Mouse (Mus musculus) naive thymus-derived CD4-positive, alpha-beta T cell, adult 5 months (primary cell): ENCODE data around the gene Tpm4. TPM values are rescaled to one million over a fixed set of nuclear protein-coding genes. Genes with fewer than 3 reads are reported as not detected.

Experiments used
- polyA plus RNA-seq: library from polyadenylated mRNA; unstranded; fragments of 100-300 nt; shearing (Covaris generic); gene quantifications from one replicate; pipeline ENCODE4 v1.2.1, GENCODE M21; 2017

Tpm4 gene
- 501 TPM for polyA plus RNA-seq

GRCm38 (mm10) chr8:72134756-72135445, at the start of gene Tpm4:
Gene Tpm4 (plus strand): TSS chr8:72134975.

GRCm38 (mm10) chr8:72106740-72107139, 28.0 kb upstream of the Tpm4 start, which contains the start of gene Olfr374:
Gene Olfr374 (plus strand): TSS chr8:72107040.

GRCm38 (mm10) chr8:72160707-72161697, 26.2 kb downstream of the Tpm4 start, which contains the start of gene Rab8a:
Gene Rab8a (plus strand): TSS chr8:72161200.

GRCm38 (mm10) chr8:72189417-72190214, 54.8 kb downstream of the Tpm4 start, which contains the start of gene Hsh2d:
Gene Hsh2d (plus strand): TSS chr8:72189638.

Other genes starting within 250 kb of the Tpm4 start
- 3.2 TPM for gene Zfp882, start 226.4 kb upstream of the Tpm4 start, polyA plus RNA-seq
- gene Zfp617, start 226.3 kb upstream of the Tpm4 start, polyA plus RNA-seq, result 6.8 TPM
- 6.3 TPM for gene Zfp961, start 183.9 kb upstream of the Tpm4 start, polyA plus RNA-seq
- not detected for gene Cyp4f18, start 125.3 kb upstream of the Tpm4 start, polyA plus RNA-seq
- not detected for gene Olfr372, start 93.8 kb upstream of the Tpm4 start, polyA plus RNA-seq
- gene Olfr373, start 51.8 kb upstream of the Tpm4 start, polyA plus RNA-seq, result 0.40 TPM
- gene Olfr374, start 27.9 kb upstream of the Tpm4 start, polyA plus RNA-seq, result 0.15 TPM
- 163 TPM for gene Rab8a, start 26.2 kb downstream of the Tpm4 start, polyA plus RNA-seq
- gene Hsh2d, start 54.7 kb downstream of the Tpm4 start, polyA plus RNA-seq, result 13.2 TPM
- gene Cib3, start 77.9 kb downstream of the Tpm4 start, polyA plus RNA-seq, result not detected
- gene Gm11034, start 78.7 kb downstream of the Tpm4 start, polyA plus RNA-seq, result not detected
- gene Fam32a, start 84.8 kb downstream of the Tpm4 start, polyA plus RNA-seq, result 94.0 TPM
- 157 TPM for gene Ap1m1, start 105.0 kb downstream of the Tpm4 start, polyA plus RNA-seq
- 2.4 TPM for gene Gm10282, start 170.3 kb downstream of the Tpm4 start, polyA plus RNA-seq
- 1,247 TPM for gene Klf2, start 184.1 kb downstream of the Tpm4 start, polyA plus RNA-seq